Mouse (Mus musculus): Measurements from ENCODE around the gene Prc1. TPM values are rescaled to one million over a fixed set of nuclear protein-coding genes. Genes with fewer than 3 reads are reported as not detected.

Gene Prc1
- total and polyA plus RNA-seq, 3 experiments = 52.5 to 83.0 (median 75.6) TPM

DNA sequence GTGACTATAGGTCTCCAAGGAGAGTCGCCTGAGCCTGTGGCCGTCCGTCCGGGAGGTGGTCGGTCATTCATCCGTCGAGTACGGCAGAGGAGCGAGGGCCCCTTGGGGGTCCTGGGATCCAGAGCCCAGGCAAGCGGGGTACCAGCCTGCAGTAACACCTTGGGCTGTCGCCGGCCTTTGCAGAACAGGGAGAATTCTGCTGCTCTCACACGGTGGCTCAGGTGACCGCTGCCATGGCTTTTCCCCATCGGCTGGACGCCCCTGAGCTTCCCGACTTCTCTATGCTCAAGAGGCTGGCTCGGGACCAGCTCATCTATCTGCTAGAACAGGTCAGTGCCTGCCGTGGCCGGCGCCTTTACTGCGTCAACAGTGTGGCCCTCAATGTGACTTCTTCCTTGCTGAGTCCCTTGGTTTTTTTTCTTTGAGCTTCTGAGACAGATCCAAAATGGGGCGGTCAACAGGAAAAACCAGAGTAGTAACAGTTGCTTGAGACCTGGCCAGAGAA is 24.4 kb upstream of the Prc1 start:
- Histone ChIP-seq H3K4me1 (ENCODE audit: control insufficient read depth in 1 of 2, insufficient read depth in 2 of 2) (peaks cover 6 to 31% of the 10 kb centered on the region in 2 experiments; a peak in 3 of 4 replicates), H3K4me2 (ENCODE audit: insufficient read depth, low read depth, poor library complexity, severe bottlenecking) (peak overlapping the region; percentile 92), H3K9me3 (replicated peaks; ENCODE audit: low read length) (no peaks in the 10 kb centered on the region), H3K79me2 (replicated peaks; ENCODE audit: control insufficient read depth, extremely low read depth, insufficient read depth, poor library complexity, severe bottlenecking) (peaks cover 18% of the 10 kb centered on the region), H3K4me3 (replicated peaks in 1 of 3; ENCODE audit: low read depth in 2 of 3, low read length in 2 of 3, poor library complexity in 1 of 3) (peak overlapping the region; percentile 86 to 99 (median 97)), H3K36me3 (replicated peaks in 1 of 2; ENCODE audit: control insufficient read depth in 1 of 2, insufficient read depth in 1 of 2, low read length in 1 of 2) (peaks cover 36 to 58% of the 10 kb centered on the region in 2 experiments), H3K27me3 (replicated peaks) (no peaks in the 10 kb centered on the region), H3K9ac (ENCODE audit: insufficient read depth, low read depth) (peak overlapping the region; percentile 83), H3K27ac (ENCODE audit: insufficient read depth, low read depth) (no peak overlapping the region)
- in situ Hi-C loops (cut with MboI; ENCODE audit: low pct_ligation_motif_present, low pct_unique_long_range_greater_than_20kb, low sequenced_read_pairs) (loop anchor here (25.0 kb wide), 1 partner anchor 258 kb away; the partner anchor contains the start of gene Zfp710), dilution Hi-C loops (cut with MboI; ENCODE audit: extremely low pct_ligation_motif_present, extremely low pct_unique_long_range_greater_than_20kb, low sequenced_read_pairs) (no loop called here)
- no peak for TF ChIP-seq ZKSCAN1 (IDR thresholded peaks at IDR 0.05; ENCODE audit: borderline replicate concordance, low read depth, low read length)
- no peak for TF ChIP-seq NELFE (IDR thresholded peaks at IDR 0.05; ENCODE audit: low read depth, low read length)
- no peak for TF ChIP-seq POLR2A (IDR thresholded peaks at IDR 0.05; ENCODE audit: low read depth, low read length)
- no peak for TF ChIP-seq ZNF384 (IDR thresholded peaks at IDR 0.05; ENCODE audit: low read depth, low read length)
- DNase-seq (ENCODE audit: extremely low read depth) = no peak

DNA sequence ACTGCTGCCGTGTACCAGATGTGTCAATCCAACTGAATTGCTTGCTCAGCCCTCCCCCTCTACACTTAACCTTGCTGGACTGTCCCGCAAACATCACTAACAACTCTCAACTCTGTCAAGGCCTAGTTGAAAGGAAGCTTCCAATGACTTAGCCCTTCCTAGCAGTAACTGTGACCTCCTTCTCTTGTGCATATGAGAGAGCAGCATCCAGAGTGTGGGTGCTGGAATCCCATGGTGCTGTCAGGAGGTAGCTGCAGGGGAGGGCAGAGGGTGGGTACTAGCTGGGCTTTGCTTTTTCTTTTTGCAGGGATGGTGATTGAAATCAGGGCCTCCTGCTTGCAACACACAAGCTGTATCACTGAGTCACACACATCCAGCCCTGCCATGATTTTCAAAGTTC is 20.8 kb upstream of the Prc1 start:
- H3K27ac ChIP-seq (ENCODE audit: insufficient read depth, low read depth) = no peak overlapping the region
- peaks cover 18% of the 10 kb centered on the region for H3K79me2 ChIP-seq (replicated peaks; ENCODE audit: control insufficient read depth, extremely low read depth, insufficient read depth, poor library complexity, severe bottlenecking)
- H3K9me3 ChIP-seq (replicated peaks; ENCODE audit: low read length) = no peaks in the 10 kb centered on the region
- no peak for DNase-seq (ENCODE audit: extremely low read depth)
- dilution Hi-C loops (cut with MboI; ENCODE audit: extremely low pct_ligation_motif_present, extremely low pct_unique_long_range_greater_than_20kb, low sequenced_read_pairs) = no loop called here
- no peak overlapping the region for H3K9ac ChIP-seq (ENCODE audit: insufficient read depth, low read depth)
- peaks cover 6 to 27% of the 10 kb centered on the region in 2 experiments; a peak in 3 of 4 replicates for H3K4me1 ChIP-seq (ENCODE audit: control insufficient read depth in 1 of 2, insufficient read depth in 2 of 2)
- peaks cover 38 to 69% of the 10 kb centered on the region in 2 experiments for H3K36me3 ChIP-seq (replicated peaks in 1 of 2; ENCODE audit: control insufficient read depth in 1 of 2, insufficient read depth in 1 of 2, low read length in 1 of 2)
- H3K4me2 ChIP-seq (ENCODE audit: insufficient read depth, low read depth, poor library complexity, severe bottlenecking) = no peak overlapping the region
- no peak for TF ChIP-seq BHLHE40 (IDR thresholded peaks at IDR 0.05; ENCODE audit: low read depth, low read length)
- TF ChIP-seq NELFE (IDR thresholded peaks at IDR 0.05; ENCODE audit: low read depth, low read length) = no peak
- no peak for TF ChIP-seq IRF4 (IDR thresholded peaks at IDR 0.05; ENCODE audit: low read depth, low read length)
- no peak for TF ChIP-seq SIN3A (IDR thresholded peaks at IDR 0.05; ENCODE audit: low read length)
- no peak for TF ChIP-seq POLR2A (IDR thresholded peaks at IDR 0.05; ENCODE audit: low read depth, low read length)
- TF ChIP-seq CTCF (conservative IDR thresholded peaks at IDR 0.05 in 1 of 2, IDR thresholded peaks at IDR 0.05 in 1 of 2; ENCODE audit: low read depth in 2 of 2, low read length in 2 of 2) = no peak
- no peak for TF ChIP-seq USF1 (IDR thresholded peaks at IDR 0.05; ENCODE audit: low read depth, low read length)
- TF ChIP-seq EP300 (IDR thresholded peaks at IDR 0.05; ENCODE audit: low read length) = no peak
- no peak for TF ChIP-seq POLR2AphosphoS2 (IDR thresholded peaks at IDR 0.05; ENCODE audit: low read depth, low read length)
- TF ChIP-seq ZKSCAN1 (IDR thresholded peaks at IDR 0.05; ENCODE audit: borderline replicate concordance, low read depth, low read length) = no peak
- no peak for TF ChIP-seq UBTF (IDR thresholded peaks at IDR 0.05; ENCODE audit: low read depth, low read length)
- no peak for TF ChIP-seq JUN (IDR thresholded peaks at IDR 0.05; ENCODE audit: insufficient read depth, low read depth, low read length)
- TF ChIP-seq CHD2 (IDR thresholded peaks at IDR 0.05; ENCODE audit: low read length) = no peak
- TF ChIP-seq ELF1 (IDR thresholded peaks at IDR 0.05; ENCODE audit: low read depth, low read length) = no peak
- TF ChIP-seq ZC3H11A (IDR thresholded peaks at IDR 0.05; ENCODE audit: low read depth, low read length) = no peak
- no peak for TF ChIP-seq USF2 (conservative IDR thresholded peaks at IDR 0.05; ENCODE audit: low read depth, low read length)
- TF ChIP-seq CHD1 (IDR thresholded peaks at IDR 0.05; ENCODE audit: low read depth, low read length) = no peak
- no peak for TF ChIP-seq NRF1 (IDR thresholded peaks at IDR 0.05; ENCODE audit: low read depth, low read length)
- in situ Hi-C loops (cut with MboI; ENCODE audit: low pct_ligation_motif_present, low pct_unique_long_range_greater_than_20kb, low sequenced_read_pairs) = loop anchor here (25.0 kb wide), 1 partner anchor 261 kb away; the partner anchor contains the start of gene Zfp710
- H3K4me3 ChIP-seq (replicated peaks in 1 of 3; ENCODE audit: low read depth in 2 of 3, low read length in 2 of 3, poor library complexity in 1 of 3) = no peak overlapping the region
- no peaks in the 10 kb centered on the region for H3K27me3 ChIP-seq (replicated peaks)

All from CH12.LX (cell line).